ENCODE assay signal across 15 mouse cellular contexts in genomic region chr1:192380596-192381041, GRCm38 (mm10).
DNase-seq lines count a peak whose midpoint lies in the region; ATAC-seq lines count a peak whose summit lies in the region.
"Had no signal": no experiment of that assay in that cellular context is flagged by ENCODE, and none has a peak within 500 bp of the region (broad histone marks: within the 10 kb centered on the region; RNA-seq: fewer than 3 reads in every experiment).

No protein-coding gene starts in this region.

- H3K4me3 ChIP-seq in hindbrain, embryonic 14.5 days (replicated peaks; ENCODE audit: low read length) = no peak overlapping the region
- no peak overlapping the region for H3K4me3 ChIP-seq in hindbrain, embryonic 11.5 days (ENCODE audit: low read depth, low read length)
- H3K4me3 ChIP-seq in neural tube, embryonic 13.5 days = no peak overlapping the region
- H3K4me3 ChIP-seq in neural tube, embryonic 15.5 days (replicated peaks) = no peak overlapping the region
- H3K4me3 ChIP-seq: heart, embryonic 12.5 days; limb, embryonic 10.5 days; neural tube, embryonic 12.5 days had no signal

- no peak overlapping the region for H3K9ac ChIP-seq in hindbrain, embryonic 14.5 days
- H3K9ac ChIP-seq in hindbrain, embryonic 11.5 days (ENCODE audit: low read depth, low read length) = no peak overlapping the region
- no peak overlapping the region for H3K9ac ChIP-seq in neural tube, embryonic 13.5 days
- no peak overlapping the region for H3K9ac ChIP-seq in neural tube, embryonic 15.5 days (replicated peaks)
- H3K9ac ChIP-seq: heart, embryonic 12.5 days; liver, postnatal 0 days; neural tube, embryonic 12.5 days had no signal

- H3K4me2 ChIP-seq in hindbrain, embryonic 14.5 days (replicated peaks) = no peak overlapping the region
- no peak overlapping the region for H3K4me2 ChIP-seq in hindbrain, embryonic 11.5 days (replicated peaks; ENCODE audit: low read depth, low read length)
- no peak overlapping the region for H3K4me2 ChIP-seq in neural tube, embryonic 13.5 days
- no peak overlapping the region for H3K4me2 ChIP-seq in neural tube, embryonic 15.5 days
- H3K4me2 ChIP-seq: heart, embryonic 12.5 days; neural tube, embryonic 12.5 days had no signal

- H3K36me3 ChIP-seq in hindbrain, embryonic 14.5 days (replicated peaks; ENCODE audit: control insufficient read depth, insufficient read depth) = no peaks in the 10 kb centered on the region
- no peaks in the 10 kb centered on the region for H3K36me3 ChIP-seq in hindbrain, embryonic 11.5 days (ENCODE audit: control insufficient read depth, insufficient read depth, low read length)
- no peaks in the 10 kb centered on the region for H3K36me3 ChIP-seq in neural tube, embryonic 13.5 days
- H3K36me3 ChIP-seq in neural tube, embryonic 15.5 days = no peaks in the 10 kb centered on the region
- H3K36me3 ChIP-seq: heart, embryonic 12.5 days; limb, embryonic 10.5 days; neural tube, embryonic 12.5 days had no signal

- DNase-seq in hindbrain, embryonic 14.5 days (ENCODE audit: low spot score) = peak; percentile 49
- no peak for DNase-seq in hindbrain, embryonic 11.5 days (ENCODE audit: low spot score)
- no peak for DNase-seq in neural tube, embryonic 10.5 days (ENCODE audit: extremely low spot score, low spot score)
- DNase-seq in cerebellum, adult 18-20 months = peak; percentile 80 to 89
- no peak for DNase-seq in layer of hippocampus, adult 8-10 months (ENCODE audit: low spot score in 2 of 2)
- DNase-seq: adrenal gland, postnatal 25 days; kidney, postnatal 36 days; liver, postnatal 0 days; right cerebral cortex, postnatal 14 days; thymus, postnatal 4 days had no signal

- no peaks in the 10 kb centered on the region for H3K4me1 ChIP-seq in hindbrain, embryonic 14.5 days (replicated peaks; ENCODE audit: control insufficient read depth, insufficient read depth, low read length)
- no peaks in the 10 kb centered on the region for H3K4me1 ChIP-seq in hindbrain, embryonic 11.5 days (replicated peaks; ENCODE audit: control insufficient read depth, insufficient read depth, low read length)
- no peaks in the 10 kb centered on the region; the same call in 1 of the 2 replicates for H3K4me1 ChIP-seq in neural tube, embryonic 13.5 days (replicated peaks)
- H3K4me1 ChIP-seq in neural tube, embryonic 15.5 days = peaks cover 4% of the 10 kb centered on the region; the same call in 1 of the 2 replicates
- H3K4me1 ChIP-seq: heart, embryonic 12.5 days; neural tube, embryonic 12.5 days had no signal

- no peak overlapping the region for H3K27ac ChIP-seq in hindbrain, embryonic 14.5 days
- H3K27ac ChIP-seq in hindbrain, embryonic 11.5 days (ENCODE audit: low read depth, low read length) = no peak overlapping the region
- 0 out of 2 replicates have a peak overlapping the region, but pooled peaks have one; percentile 2 for H3K27ac ChIP-seq in neural tube, embryonic 13.5 days (replicated peaks)
- H3K27ac ChIP-seq in neural tube, embryonic 15.5 days (replicated peaks) = no peak overlapping the region
- H3K27ac ChIP-seq: limb, embryonic 10.5 days; neural tube, embryonic 12.5 days had no signal

- H3K9me3 ChIP-seq in hindbrain, embryonic 14.5 days (ENCODE audit: control insufficient read depth, low read length) = no peaks in the 10 kb centered on the region
- H3K9me3 ChIP-seq in hindbrain, embryonic 11.5 days (ENCODE audit: control insufficient read depth, low read length) = no peaks in the 10 kb centered on the region
- no peaks in the 10 kb centered on the region for H3K9me3 ChIP-seq in neural tube, embryonic 13.5 days
- H3K9me3 ChIP-seq in neural tube, embryonic 15.5 days (replicated peaks) = no peaks in the 10 kb centered on the region
- H3K9me3 ChIP-seq: limb, embryonic 10.5 days; neural tube, embryonic 12.5 days had no signal

- WGBS in hindbrain, embryonic 14.5 days = 27% methylated on average over 5 of the region's 5 CpGs
- whole genome bisulfite sequencing in hindbrain, embryonic 11.5 days = 61% methylated on average over 5 of the region's 5 CpGs
- 34% methylated on average over 5 of the region's 5 CpGs for WGBS in neural tube, embryonic 13.5 days
- 45% methylated on average over 5 of the region's 5 CpGs for WGBS in neural tube, embryonic 15.5 days

- no peak for ATAC-seq in hindbrain, embryonic 14.5 days (ENCODE audit: low FRiP score)
- ATAC-seq in hindbrain, embryonic 11.5 days (ENCODE audit: low FRiP score) = no peak
- no peak for ATAC-seq in neural tube, embryonic 13.5 days (ENCODE audit: low read depth)
- ATAC-seq in neural tube, embryonic 15.5 days (ENCODE audit: low FRiP score) = peak; percentile 21; the same call in 1 of the 2 replicates
- ATAC-seq: liver, postnatal 0 days had no signal

- no peaks in the 10 kb centered on the region for H3K27me3 ChIP-seq in hindbrain, embryonic 14.5 days (ENCODE audit: control insufficient read depth, insufficient read depth, low read length)
- no peaks in the 10 kb centered on the region for H3K27me3 ChIP-seq in hindbrain, embryonic 11.5 days (ENCODE audit: control insufficient read depth, insufficient read depth, low read length)
- H3K27me3 ChIP-seq in neural tube, embryonic 13.5 days = no peaks in the 10 kb centered on the region
- no peaks in the 10 kb centered on the region for H3K27me3 ChIP-seq in neural tube, embryonic 15.5 days (replicated peaks)
- H3K27me3 ChIP-seq: neural tube, embryonic 12.5 days had no signal

Comparison
In these comparisons a context has a peak if more than half of its experiments do, and no peak if none do; other contexts are left out.
1. DNase-seq: peak in hindbrain, embryonic 14.5 days (single experiment) and cerebellum, adult 18-20 months (2 of 2); none in hindbrain, embryonic 11.5 days (single experiment), neural tube, embryonic 10.5 days (single experiment) and layer of hippocampus, adult 8-10 months (0 of 2).